Mouse (Mus musculus): Measurements from ENCODE around the gene Rhoj. TPM values are rescaled to one million over a fixed set of nuclear protein-coding genes. Genes with fewer than 3 reads are reported as not detected.

The Rhoj gene
- polyA plus RNA-seq (2017; shearing (Covaris generic)), result 1 to 10 TPM; 1.1 to 1.7 TPM

DNA sequence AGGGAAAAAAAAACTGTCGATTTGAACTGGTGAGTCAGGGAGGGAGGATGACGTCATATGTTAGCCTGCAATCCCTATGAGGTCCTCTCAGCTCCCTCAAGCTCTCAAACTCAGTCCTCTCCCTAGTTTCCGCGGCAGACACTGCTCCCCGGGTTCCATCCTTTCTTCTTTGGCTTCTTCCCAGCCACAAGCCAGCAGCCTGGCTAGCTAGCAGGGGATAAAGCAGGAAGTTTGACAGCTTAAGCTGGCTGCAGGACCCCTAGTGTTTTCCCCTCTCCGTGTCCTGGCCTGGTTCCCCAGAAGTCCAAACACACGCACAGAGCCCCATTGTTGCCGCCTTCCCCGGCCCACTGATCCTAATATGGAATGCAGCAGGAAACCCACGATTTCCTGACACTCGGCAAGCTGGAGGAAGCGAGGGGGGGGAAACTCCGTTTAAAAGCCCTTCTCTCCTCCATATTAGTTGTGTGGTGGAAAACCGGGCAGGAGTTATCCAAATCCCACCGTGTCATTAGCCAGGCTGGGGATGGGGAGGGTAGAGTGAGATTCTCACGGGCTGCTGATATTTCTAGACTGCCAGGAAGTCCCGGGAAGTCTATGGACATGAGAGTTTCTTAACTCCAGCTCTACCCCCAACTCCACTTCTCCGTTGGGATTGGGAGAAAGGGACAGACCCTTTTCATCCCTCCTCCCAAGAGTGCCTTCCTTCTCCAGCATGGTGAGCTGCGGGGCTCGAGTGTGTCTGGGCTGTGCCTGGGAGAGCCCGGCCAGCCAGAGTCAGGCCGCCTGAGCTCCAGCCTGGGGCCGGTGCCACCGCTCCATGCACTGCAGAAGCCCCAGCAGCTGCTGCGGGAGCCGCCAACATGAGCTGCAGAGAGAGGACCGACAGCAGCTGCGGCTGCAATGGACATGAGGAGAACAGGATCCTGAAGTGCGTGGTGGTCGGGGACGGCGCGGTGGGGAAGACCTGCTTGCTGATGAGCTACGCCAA is at the start of gene Rhoj:
TSS of gene Rhoj (plus strand) at position 362 of the 991 bp plus-strand sequence.

DNA sequence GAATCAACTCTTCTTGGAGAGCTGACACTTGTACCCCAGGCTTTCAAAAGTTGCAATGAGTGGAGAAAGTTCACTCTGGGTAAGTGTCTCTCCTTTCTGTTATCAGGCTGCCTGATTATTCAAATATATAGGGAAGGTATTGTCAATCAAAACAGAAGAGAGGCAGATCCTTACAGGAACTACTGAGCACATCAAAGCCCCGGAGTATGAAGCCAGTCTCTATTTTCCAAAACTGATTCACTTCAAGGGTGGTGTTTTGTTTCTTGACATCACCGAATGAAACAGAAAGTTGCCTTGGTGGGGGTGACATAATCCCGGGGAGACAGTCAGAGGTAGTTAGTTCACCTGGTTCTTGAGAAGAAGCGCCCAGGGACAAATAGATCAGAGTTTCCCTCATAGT is 108.6 kb downstream of the Rhoj start, which contains the start of gene Gphb5:
TSS of gene Gphb5 (minus strand) at position 101 of the 400 bp plus-strand sequence.

Other genes with a start within 250 kb of the Rhoj start
- gene Kcnh5, start 131.0 kb upstream of the Rhoj start, polyA plus RNA-seq (2017; shearing (Covaris generic)), result under 1 TPM in 1 of 2 experiments, not detected in 1; 0.54 TPM
- gene Gphb5, start 108.5 kb downstream of the Rhoj start, polyA plus RNA-seq (2017; shearing (Covaris generic)), result under 1 TPM in 1 of 2 experiments, not detected in 1; 0.51 TPM